Mouse (Mus musculus) adrenal gland, postnatal 14 days (tissue): ENCODE measurements around the gene Shmt2. TPM values are rescaled to one million over a fixed set of nuclear protein-coding genes. Genes with fewer than 3 reads are reported as not detected.

ENCODE experiments used
- DNase-seq: peaks from one replicate; pipeline ENCODE4 v3.0.0; 2021; ENCODE audit warnings: mixed read lengths
- total RNA-seq: library from RNA; stranded (reverse); gene quantifications from 2 replicates; pipeline ENCODE4 v1.2.3, GENCODE M21; 2021

The Shmt2 gene
- total RNA-seq, 1 experiment from 2014 or later = 57.3 TPM

- DNase-seq = no peak
These were observed 47.1 kb downstream of the Shmt2 start for GRCm38 (mm10) chr10:127475175-127475574.

- DNase-seq = no peak
These were observed 49.5 kb downstream of the Shmt2 start for GRCm38 (mm10) chr10:127472722-127473121.

- no peak for DNase-seq
These were observed 50.8 kb downstream of the Shmt2 start for GRCm38 (mm10) chr10:127471281-127471988.

Other genes starting within 250 kb of the Shmt2 start
- 47.9 and 54.0 TPM in 2 replicates for gene Mbd6, start 233.4 kb downstream of the Shmt2 start, total RNA-seq
- 81.9 and 98.4 TPM in 2 replicates for gene Mars, start 210.7 kb downstream of the Shmt2 start, total RNA-seq
- gene Arhgap9, start 200.5 kb downstream of the Shmt2 start, total RNA-seq = 2.1 and 15.2 TPM in 2 replicates
- 3.9 and 4.7 TPM in 2 replicates for gene Gli1, start 180.5 kb downstream of the Shmt2 start, total RNA-seq
- 0.82 TPM in 1 of 2 replicates, not detected in the other for gene Inhbe, start 168.0 kb downstream of the Shmt2 start, total RNA-seq
- 0.79 and 14.4 TPM in 2 replicates for gene Inhbc, start 152.0 kb downstream of the Shmt2 start, total RNA-seq
- gene R3hdm2, start 142.1 kb downstream of the Shmt2 start, total RNA-seq = 113 TPM in 2 replicates
- 1.7 and 2.7 TPM in 2 replicates for gene Stac3, start 20.8 kb downstream of the Shmt2 start, total RNA-seq
- gene Ndufa4l2, start 7.5 kb downstream of the Shmt2 start, total RNA-seq = 53.5 and 55.7 TPM in 2 replicates
- 7.4 and 8.0 TPM in 2 replicates for gene Nxph4, start 12.1 kb upstream of the Shmt2 start, total RNA-seq
- 138 and 201 TPM in 2 replicates for gene Lrp1, start 98.7 kb upstream of the Shmt2 start, total RNA-seq
- gene Stat6, start 120.5 kb upstream of the Shmt2 start, total RNA-seq = 75.0 and 89.4 TPM in 2 replicates
- gene Nemp1, start 144.5 kb upstream of the Shmt2 start, total RNA-seq = 9.2 and 9.4 TPM in 2 replicates
- 23.7 and 24.6 TPM in 2 replicates for gene Nab2, start 146.1 kb upstream of the Shmt2 start, total RNA-seq
- gene Myo1a, start 182.7 kb upstream of the Shmt2 start, total RNA-seq = 1.5 and 1.9 TPM in 2 replicates
- not detected in 2 replicates for gene Tac2, start 202.0 kb upstream of the Shmt2 start, total RNA-seq
- 11.6 and 12.2 TPM in 2 replicates for gene Zbtb39, start 217.1 kb upstream of the Shmt2 start, total RNA-seq
- 12.0 and 14.2 TPM in 2 replicates for gene Gpr182, start 229.3 kb upstream of the Shmt2 start, total RNA-seq
- 0.94 and 1.9 TPM in 2 replicates for gene Rdh1, start 237.3 kb upstream of the Shmt2 start, total RNA-seq
- 1.4 and 2.6 TPM in 2 replicates for gene Rdh16f1, start 237.3 kb upstream of the Shmt2 start, total RNA-seq